Mouse (Mus musculus) E14TG2a.4 (cell line): ENCODE measurements at regions not wholly inside any gene's neighbourhood (a gene's known extent, or its start where the extent isn't known, plus 50 kb on each side); places are given as distances from the start of the nearest gene placed in this dataset.

Source experiments
- CTCF ChIP-seq: conservative IDR thresholded peaks from 2 replicates; pipeline ENCODE4 v1.5.1; 2014; ENCODE audit warnings: low read length
- NANOG ChIP-seq: IDR thresholded peaks from 2 replicates; pipeline ENCODE4 v1.6.1; 2014; ENCODE audit warnings: borderline replicate concordance, low read length, mixed read lengths

GRCm38 (mm10) chr15:67788587-67788986 is 1287.9 kb upstream of the Lrrc6 start:
- TF ChIP-seq CTCF (no peak), NANOG (no peak)
